Mouse (Mus musculus) G1E (cell line): Measurements from ENCODE around the gene Prss34.

Source experiments
- CTCF ChIP-seq: IDR thresholded peaks from 2 replicates; pipeline ENCODE4 v1.5.1; 2012; ENCODE audit warnings: low read depth, low read length, inconsistent platforms, mixed read lengths
- TAL1 ChIP-seq: conservative IDR thresholded peaks from 2 replicates; pipeline ENCODE4 v1.6.1; 2012; ENCODE audit warnings: low read depth, low read length, inconsistent platforms, mixed read lengths

DNA sequence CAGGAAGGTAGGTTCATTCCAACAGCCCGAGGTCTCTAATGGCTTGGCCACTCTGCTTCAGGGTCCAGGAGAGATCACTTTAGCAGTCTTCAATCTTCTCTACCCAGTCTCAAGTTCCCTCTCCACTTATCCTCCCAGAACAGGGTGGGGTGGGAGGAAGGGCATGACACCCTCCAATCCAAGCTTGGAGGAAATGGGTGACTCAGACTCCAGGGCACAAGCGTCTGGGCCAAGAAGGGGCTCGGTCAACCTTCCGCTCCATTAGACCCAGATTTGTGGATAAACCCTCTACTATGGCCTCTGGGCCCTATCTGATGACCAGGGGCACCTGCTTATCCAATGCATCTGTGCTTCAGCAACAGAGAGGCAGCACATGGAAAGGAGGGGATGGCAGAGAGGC lies 47.3 kb downstream of the Prss34 start, which contains the start of gene Tpsab1:
- TF ChIP-seq CTCF (no peak), TAL1 (no peak)
